Mouse (Mus musculus): ENCODE measurements around the gene Raet1e. TPM values are rescaled to one million over a fixed set of nuclear protein-coding genes. Genes with fewer than 3 reads are reported as not detected.
"Not testable (repeated sequence)": the region's sequence is repeated elsewhere in the genome, so short reads cannot be mapped to it uniquely, and the experiment has no call there.

Gene Raet1e
- polyA plus RNA-seq, 1 experiment from 2014 or later: 5.3 TPM

- ATAC-seq (ENCODE audit: low FRiP score, low TSS enrichment) (no peak), DNase-seq (ENCODE audit: low spot score) (no peak)
- Histone ChIP-seq H3K4me3 (ENCODE audit: low read depth, low read length) (no peak overlapping the region), H3K9ac (ENCODE audit: low read length) (no peak overlapping the region), H3K27ac (replicated peaks) (no peak overlapping the region), H3K4me2 (replicated peaks; ENCODE audit: low read depth) (no peak overlapping the region), H3K4me1 (replicated peaks; ENCODE audit: control insufficient read depth, insufficient read depth) (no peaks in the 10 kb centered on the region), H3K9me3 (ENCODE audit: control insufficient read depth, low read length) (no peaks in the 10 kb centered on the region), H3K27me3 (ENCODE audit: control insufficient read depth, insufficient read depth, low read length) (peaks cover 19% of the 10 kb centered on the region; the same call in 1 of the 2 replicates), H3K36me3 (ENCODE audit: control insufficient read depth, insufficient read depth, low read length) (no peaks in the 10 kb centered on the region)
- no peak for TF ChIP-seq EP300 (optimal IDR thresholded peaks at IDR 0.05)
- TF ChIP-seq CTCF (IDR thresholded peaks at IDR 0.05; ENCODE audit: low read depth): no peak
- WGBS: 50% methylated on average over 3 of the region's 3 CpGs
Measured at GRCm38 (mm10) chr10:22154871-22155799, 3.2 kb upstream of the Raet1e start.

- Histone ChIP-seq H3K4me1 (replicated peaks; ENCODE audit: control insufficient read depth, insufficient read depth) (no peaks in the 10 kb centered on the region), H3K4me3 (ENCODE audit: low read depth, low read length) (peak overlapping the region; percentile 35), H3K4me2 (replicated peaks; ENCODE audit: low read depth) (peak overlapping the region; percentile 50), H3K9ac (ENCODE audit: low read length) (no peak overlapping the region), H3K27ac (replicated peaks) (no peak overlapping the region), H3K27me3 (ENCODE audit: control insufficient read depth, insufficient read depth, low read length) (peaks cover 11% of the 10 kb centered on the region; the same call in 1 of the 2 replicates), H3K9me3 (ENCODE audit: control insufficient read depth, low read length) (no peaks in the 10 kb centered on the region), H3K36me3 (ENCODE audit: control insufficient read depth, insufficient read depth, low read length) (no peaks in the 10 kb centered on the region)
- DNase-seq (ENCODE audit: low spot score) (peak; percentile 59), ATAC-seq (ENCODE audit: low FRiP score, low TSS enrichment) (peak; percentile 69; the same call in 1 of the 2 replicates)
- WGBS: 1% methylated on average over 24 of the region's 24 CpGs
- TF ChIP-seq EP300 (optimal IDR thresholded peaks at IDR 0.05) (no peak), CTCF (IDR thresholded peaks at IDR 0.05; ENCODE audit: low read depth) (no peak)
Measured at GRCm38 (mm10) chr10:22159131-22159561, 777 bp downstream of the Raet1e start.

- WGBS: 15% methylated on average over 23 of the region's 23 CpGs
- H3K4me3 ChIP-seq (ENCODE audit: low read depth, low read length): no peak overlapping the region
- H3K9ac ChIP-seq (ENCODE audit: low read length): no peak overlapping the region
Measured at GRCm38 (mm10) chr10:22159581-22160140, 1.3 kb downstream of the Raet1e start.

GRCm38 (mm10) chr10:22163279-22163678 is 4.9 kb downstream of the Raet1e start:
- H3K4me1 ChIP-seq (replicated peaks; ENCODE audit: control insufficient read depth, insufficient read depth); DNase-seq (ENCODE audit: low spot score); H3K4me3 ChIP-seq (ENCODE audit: low read depth, low read length); H3K9me3 ChIP-seq (ENCODE audit: control insufficient read depth, low read length); H3K9ac ChIP-seq (ENCODE audit: low read length); H3K27me3 ChIP-seq (ENCODE audit: control insufficient read depth, insufficient read depth, low read length); ATAC-seq (ENCODE audit: low FRiP score, low TSS enrichment); H3K36me3 ChIP-seq (ENCODE audit: control insufficient read depth, insufficient read depth, low read length); H3K27ac ChIP-seq (replicated peaks): not testable (repeated sequence)
- H3K4me2 ChIP-seq (replicated peaks; ENCODE audit: low read depth): peak overlapping the region; percentile 25; the same call in 1 of the 2 replicates
- WGBS: 7% methylated on average over 9 of the region's 9 CpGs

More at GRCm38 (mm10) chr10:22159581-22160140, 1.3 kb downstream of the Raet1e start:
- no peaks in the 10 kb centered on the region for H3K36me3 ChIP-seq (ENCODE audit: control insufficient read depth, insufficient read depth, low read length)
- H3K27me3 ChIP-seq (ENCODE audit: control insufficient read depth, insufficient read depth, low read length): peaks cover 11% of the 10 kb centered on the region; the same call in 1 of the 2 replicates
- no peaks in the 10 kb centered on the region for H3K9me3 ChIP-seq (ENCODE audit: control insufficient read depth, low read length)
- ATAC-seq (ENCODE audit: low FRiP score, low TSS enrichment) (no peak; the same call in 1 of the 2 replicates), DNase-seq (ENCODE audit: low spot score) (no peak)
- H3K4me1 ChIP-seq (replicated peaks; ENCODE audit: control insufficient read depth, insufficient read depth): no peaks in the 10 kb centered on the region
- H3K27ac ChIP-seq (replicated peaks): no peak overlapping the region
- TF ChIP-seq CTCF (IDR thresholded peaks at IDR 0.05; ENCODE audit: low read depth): no peak
- TF ChIP-seq EP300 (optimal IDR thresholded peaks at IDR 0.05): no peak
- no peak overlapping the region for H3K4me2 ChIP-seq (replicated peaks; ENCODE audit: low read depth)

- 35% methylated on average over 13 of the region's 16 CpGs for WGBS
- peak; percentile 68 for TF ChIP-seq CTCF (IDR thresholded peaks at IDR 0.05; ENCODE audit: low read depth)
- not testable (repeated sequence) for H3K9me3 ChIP-seq (ENCODE audit: control insufficient read depth, low read length); H3K27me3 ChIP-seq (ENCODE audit: control insufficient read depth, insufficient read depth, low read length); H3K4me1 ChIP-seq (replicated peaks; ENCODE audit: control insufficient read depth, insufficient read depth); H3K36me3 ChIP-seq (ENCODE audit: control insufficient read depth, insufficient read depth, low read length); H3K4me3 ChIP-seq (ENCODE audit: low read depth, low read length); H3K27ac ChIP-seq (replicated peaks); H3K9ac ChIP-seq (ENCODE audit: low read length)
- H3K4me2 ChIP-seq (replicated peaks; ENCODE audit: low read depth): peak overlapping the region; percentile 25; the same call in 1 of the 2 replicates
- ATAC-seq (ENCODE audit: low FRiP score, low TSS enrichment) (peak; percentile 39; the same call in 1 of the 2 replicates), DNase-seq (ENCODE audit: low spot score) (peak; percentile 54)
Measured at GRCm38 (mm10) chr10:22163705-22164583, 5.6 kb downstream of the Raet1e start.

GRCm38 (mm10) chr10:22165328-22166003 is 7.1 kb downstream of the Raet1e start:
- not testable (repeated sequence) for H3K4me3 ChIP-seq (ENCODE audit: low read depth, low read length); ATAC-seq (ENCODE audit: low FRiP score, low TSS enrichment); H3K4me1 ChIP-seq (replicated peaks; ENCODE audit: control insufficient read depth, insufficient read depth); H3K27ac ChIP-seq (replicated peaks); H3K9me3 ChIP-seq (ENCODE audit: control insufficient read depth, low read length); H3K4me2 ChIP-seq (replicated peaks; ENCODE audit: low read depth); H3K36me3 ChIP-seq (ENCODE audit: control insufficient read depth, insufficient read depth, low read length); H3K9ac ChIP-seq (ENCODE audit: low read length); H3K27me3 ChIP-seq (ENCODE audit: control insufficient read depth, insufficient read depth, low read length); DNase-seq (ENCODE audit: low spot score)
- WGBS: 63% methylated on average over 5 of the region's 5 CpGs

GRCm38 (mm10) chr10:22166025-22166424 is 7.7 kb downstream of the Raet1e start:
- H3K36me3 ChIP-seq (ENCODE audit: control insufficient read depth, insufficient read depth, low read length); H3K4me2 ChIP-seq (replicated peaks; ENCODE audit: low read depth); H3K4me3 ChIP-seq (ENCODE audit: low read depth, low read length); DNase-seq (ENCODE audit: low spot score); H3K9me3 ChIP-seq (ENCODE audit: control insufficient read depth, low read length); H3K4me1 ChIP-seq (replicated peaks; ENCODE audit: control insufficient read depth, insufficient read depth); H3K9ac ChIP-seq (ENCODE audit: low read length); H3K27me3 ChIP-seq (ENCODE audit: control insufficient read depth, insufficient read depth, low read length); ATAC-seq (ENCODE audit: low FRiP score, low TSS enrichment); H3K27ac ChIP-seq (replicated peaks): not testable (repeated sequence)
- WGBS: 57% methylated on average over 2 of the region's 2 CpGs

All from stomach, postnatal 0 days (tissue).